Mouse (Mus musculus) liver, postnatal 0 days (tissue): ENCODE data around the gene Agt. TPM values are rescaled to one million over a fixed set of nuclear protein-coding genes. Genes with fewer than 3 reads are reported as not detected.

Source experiments
- ATAC-seq: fragments of 200-750 bp; cut with Nextera tagmentation; 2 replicates; pipeline ENCODE4 v1.8.0; 2017; ENCODE audit warnings: mild to moderate bottlenecking, moderate library complexity
- DNase-seq: peaks from one replicate; pipeline ENCODE4 v3.0.0-alpha.2; 2016
- H3K27ac ChIP-seq: fragments of 300-500 bp; sonication (generic); 2 replicates; pipeline ENCODE4 v1.5.1; 2014; ENCODE audit warnings: antibody characterized with exemption, moderate library complexity, mild to moderate bottlenecking, low read depth
- H3K27me3 ChIP-seq: fragments of 300-500 bp; sonication (generic); 2 replicates; pipeline ENCODE4 v1.6.1; 2014; ENCODE audit warnings: low read length, control low read depth, mixed read lengths; ENCODE audit not compliant: insufficient read depth
- H3K36me3 ChIP-seq: fragments of 300-500 bp; sonication (generic); replicated peaks from 2 replicates; pipeline ENCODE4 v1.6.1; 2014; ENCODE audit warnings: mild to moderate bottlenecking, control low read depth, low read length, moderate library complexity, mixed read lengths; ENCODE audit not compliant: insufficient read depth
- H3K4me1 ChIP-seq: fragments of 300-500 bp; sonication (generic); 2 replicates; pipeline ENCODE4 v1.6.1; 2014; ENCODE audit warnings: antibody characterized with exemption, mild to moderate bottlenecking, control low read depth; ENCODE audit not compliant: insufficient read depth
- H3K4me2 ChIP-seq: fragments of 300-500 bp; sonication (generic); 2 replicates; pipeline ENCODE4 v1.6.1; 2014; ENCODE audit warnings: low read depth, mild to moderate bottlenecking, low read length, moderate library complexity, mixed read lengths
- H3K4me3 ChIP-seq: fragments of 300-500 bp; sonication (generic); 2 replicates; pipeline ENCODE4 v1.5.1; 2014; ENCODE audit warnings: low read depth, low read length
- H3K9ac ChIP-seq: fragments of 300-500 bp; sonication (generic); replicated peaks from 2 replicates; pipeline ENCODE4 v1.6.1; 2014; ENCODE audit warnings: mild to moderate bottlenecking, moderate library complexity
- H3K9me3 ChIP-seq: fragments of 300-500 bp; sonication (generic); 2 replicates; pipeline ENCODE4 v1.6.1; 2016; ENCODE audit warnings: mild to moderate bottlenecking, control low read depth, low read length, mixed read lengths
- CTCF ChIP-seq: sonication (generic); IDR thresholded peaks from 2 replicates; pipeline ENCODE4 v1.5.1; 2016; ENCODE audit warnings: antibody characterized with exemption, low read depth
- EP300 ChIP-seq: IDR thresholded peaks from 2 replicates; pipeline ENCODE4 v1.6.1; 2016; ENCODE audit warnings: antibody characterized with exemption, low read depth, mild to moderate bottlenecking
- WGBS: fragments of 180-500 bp; shearing (Covaris S2); extraction: QIAGEN DNeasy Blood & Tissue Kit; methylation state at CpG from one replicate; pipeline ENCODE4 v1.1.7; 2014; ENCODE audit not compliant: insufficient replicate concordance; 5-methylcytosine and 5-hydroxymethylcytosine counted together
- polyA plus RNA-seq: library from polyadenylated mRNA; unstranded; fragments of >200 nt; fragmentation: Nextera tagmentation; extraction: Ambion mirVana; gene quantifications from 2 replicates; pipeline ENCODE4 v1.2.1, GENCODE M21; 2015

The Agt gene
- polyA plus RNA-seq, 1 experiment from 2014 or later = 883 TPM

- H3K4me3 ChIP-seq = no peak overlapping the region
- H3K36me3 ChIP-seq = no peaks in the 10 kb centered on the region
- DNase-seq (no peak), ATAC-seq (no peak)
- no peak overlapping the region for H3K27ac ChIP-seq
- H3K9ac ChIP-seq = no peak overlapping the region
- no peaks in the 10 kb centered on the region for H3K4me1 ChIP-seq
- no peaks in the 10 kb centered on the region for H3K27me3 ChIP-seq
- TF ChIP-seq EP300 (no peak), CTCF (no peak)
- WGBS = 66% methylated on average over 8 of the region's 8 CpGs
- no peak overlapping the region for H3K4me2 ChIP-seq
- H3K9me3 ChIP-seq = no peaks in the 10 kb centered on the region
Measured at GRCm38 (mm10) chr8:124507572-124508320, 61.8 kb downstream of the Agt start.

Other genes with a start within 250 kb of the Agt start
- gene Pgbd5, start 130.0 kb downstream of the Agt start, polyA plus RNA-seq = 0.13 and 0.18 TPM in 2 replicates
- 9.7 and 12.1 TPM in 2 replicates for gene Cog2, start 48.9 kb downstream of the Agt start, polyA plus RNA-seq
- 0.26 TPM in 1 of 2 replicates, not detected in the other for gene Capn9, start 6.4 kb upstream of the Agt start, polyA plus RNA-seq
- 4.1 and 4.2 TPM in 2 replicates for gene 2310022B05Rik, start 93.7 kb upstream of the Agt start, polyA plus RNA-seq
- gene Ttc13, start 152.3 kb upstream of the Agt start, polyA plus RNA-seq = 11.5 and 14.0 TPM in 2 replicates
- 4.5 and 5.2 TPM in 2 replicates for gene Arv1, start 152.4 kb upstream of the Agt start, polyA plus RNA-seq
- 3.7 and 5.6 TPM in 2 replicates for gene Fam89a, start 182.1 kb upstream of the Agt start, polyA plus RNA-seq
- gene Trim67, start 223.4 kb upstream of the Agt start, polyA plus RNA-seq = 0.05 and 0.06 TPM in 2 replicates